ENCODE assay signal across 8 mouse cellular contexts in genomic region chr5:106457986-106458476, GRCm38 (mm10). TPM values are rescaled to one million over a fixed set of nuclear protein-coding genes. Genes with fewer than 3 reads are reported as not detected.
DNase-seq lines count a peak whose midpoint lies in the region; ATAC-seq and TF ChIP-seq lines count a peak whose summit lies in the region.

Barhl2 (minus strand) TSS chr5:106458166.

- no peak within 1 kb of the TSS; the same call in 1 of the 2 replicates for H3K9ac ChIP-seq in heart, embryonic 14.5 days (ENCODE audit: low read length)
- H3K9ac ChIP-seq in liver, embryonic 14.5 days (replicated peaks): no peak within 1 kb of the TSS

- under 1% methylated on average over 53 of the region's 57 CpGs for WGBS in heart, embryonic 14.5 days
- under 1% methylated on average over 36 of the region's 57 CpGs for WGBS in liver, embryonic 14.5 days (ENCODE audit: insufficient replicate concordance)

- peaks cover 96% of the 10 kb centered on the region for H3K27me3 ChIP-seq in heart, embryonic 14.5 days (ENCODE audit: control insufficient read depth, insufficient read depth, low read length)
- H3K27me3 ChIP-seq in liver, embryonic 14.5 days (ENCODE audit: control insufficient read depth, insufficient read depth, low read length): peaks cover 98% of the 10 kb centered on the region

- TF ChIP-seq CTCF in liver, embryonic 14.5 days (IDR thresholded peaks at IDR 0.05; ENCODE audit: low read depth): no peak

- H3K27ac ChIP-seq in heart, embryonic 14.5 days (replicated peaks in 1 of 2; ENCODE audit: control insufficient read depth in 1 of 2, insufficient read depth in 1 of 2, low read depth in 2 of 2, low read length in 2 of 2): no peak within 1 kb of the TSS
- no peak within 1 kb of the TSS for H3K27ac ChIP-seq in liver, embryonic 14.5 days

- DNase-seq in adrenal gland, adult 2 months: peak; percentile 9
- no peak for DNase-seq in adrenal gland, adult 8-10 months
- peak; percentile 47 to 51 for DNase-seq in B cell, adult 2 months
- no peak for DNase-seq in liver, embryonic 14.5 days (ENCODE audit: low read depth in 3 of 3, low spot score in 3 of 3)
- DNase-seq in left cerebral cortex, adult 18-20 months (ENCODE audit: low spot score in 2 of 2): no peak
- DNase-seq in spleen, postnatal 4 days (ENCODE audit: low spot score in 2 of 2): no peak
- no peak for DNase-seq in adipocyte (ENCODE audit: low spot score)

- no peak for TF ChIP-seq EP300 in liver, embryonic 14.5 days (IDR thresholded peaks at IDR 0.05; ENCODE audit: low read depth)

- H3K4me1 ChIP-seq in heart, embryonic 14.5 days (ENCODE audit: control insufficient read depth in 2 of 2, insufficient read depth in 2 of 2, low read length in 2 of 2): peaks cover 5 to 18% of the 10 kb centered on the region in 2 experiments; a peak in 3 of 4 replicates
- H3K4me1 ChIP-seq in liver, embryonic 14.5 days (replicated peaks; ENCODE audit: control insufficient read depth in 2 of 2, insufficient read depth in 2 of 2, low read length in 1 of 2): no peaks in the 10 kb centered on the region

- peak within 1 kb of the TSS; percentile 45 to 52 for H3K4me3 ChIP-seq in heart, embryonic 14.5 days (ENCODE audit: control insufficient read depth in 1 of 2, insufficient read depth in 1 of 2, low read depth in 1 of 2, low read length in 2 of 2)
- peak within 1 kb of the TSS in 1 of 2 experiments; percentile 30; a peak in 2 of 4 replicates for H3K4me3 ChIP-seq in liver, embryonic 14.5 days (ENCODE audit: insufficient read depth in 1 of 2, low read depth in 2 of 2, low read length in 2 of 2)

- H3K9me3 ChIP-seq in heart, embryonic 14.5 days (ENCODE audit: control insufficient read depth, low read length): no peaks in the 10 kb centered on the region
- H3K9me3 ChIP-seq in liver, embryonic 14.5 days (ENCODE audit: control insufficient read depth, low read length): no peaks in the 10 kb centered on the region

- H3K36me3 ChIP-seq in heart, embryonic 14.5 days (ENCODE audit: control insufficient read depth, insufficient read depth, low read length): no peaks in the 10 kb centered on the region
- no peaks in the 10 kb centered on the region for H3K36me3 ChIP-seq in liver, embryonic 14.5 days (replicated peaks; ENCODE audit: control insufficient read depth, insufficient read depth, low read depth)

- no peak for ATAC-seq in heart, embryonic 14.5 days (ENCODE audit: insufficient number of reproducible peaks, insufficient read depth, low FRiP score, low read depth)
- no peak for ATAC-seq in liver, embryonic 14.5 days (ENCODE audit: insufficient read depth)

- H3K4me2 ChIP-seq in heart, embryonic 14.5 days (ENCODE audit: low read length): peak within 1 kb of the TSS; percentile 93
- peak within 1 kb of the TSS; percentile 39 for H3K4me2 ChIP-seq in liver, embryonic 14.5 days (ENCODE audit: low read depth)

RNA-seq across cellular contexts. Expression of gene Barhl2, which starts in this region (rescaled TPM):
- total RNA-seq in adrenal gland, adult 2 months (2021): not detected
- not detected in 2 replicates for polyA plus RNA-seq in adrenal gland, adult 2 months (2012; rRNA removed)
- total RNA-seq in adrenal gland, adult 8-10 months (2022): not detected
- not detected in 2 replicates for polyA plus RNA-seq in heart, embryonic 14.5 days (2014; fragmentation: Nextera tagmentation; extraction: Ambion mirVana)
- polyA plus RNA-seq in liver, embryonic 14.5 days (2012; rRNA removed): 0.01 and 0.03 TPM in 2 replicates
- not detected in 2 replicates for polyA plus RNA-seq in liver, embryonic 14.5 days (2014; fragmentation: Nextera tagmentation; extraction: Ambion mirVana)
- 1 to 10 TPM in 1 of 2 experiments, under 1 TPM in 1; 0.72 to 1.0 TPM for total RNA-seq in left cerebral cortex, adult 18-20 months (2021)

Comparison
In these comparisons a context has a peak if more than half of its experiments do, and no peak if none do; other contexts are left out.
1. Peak in DNase-seq in adrenal gland, adult 2 months; RNA of the gene not detected or under 1 TPM.
2. DNase-seq: peak in B cell, adult 2 months (2 of 2); none in adrenal gland, adult 8-10 months (single experiment), liver, embryonic 14.5 days (0 of 3), left cerebral cortex, adult 18-20 months (0 of 2), spleen, postnatal 4 days (0 of 2) and adipocyte (single experiment).